Mouse (Mus musculus) intestine, postnatal 0 days (tissue): Measurements from ENCODE around the gene Atp5g2. TPM values are rescaled to one million over a fixed set of nuclear protein-coding genes. Genes with fewer than 3 reads are reported as not detected.
A peak's percentile ranks its signal among the peaks of the same experiment; 100 is the strongest.

ENCODE experiments used
- ATAC-seq: fragments of 200-750 bp; cut with Nextera tagmentation; 2 replicates; pipeline ENCODE4 v1.8.0; 2017; ENCODE audit warnings: mild to moderate bottlenecking, moderate TSS enrichment, moderate library complexity
- H3K27ac ChIP-seq: fragments of 300-500 bp; sonication (generic); 2 replicates; pipeline ENCODE4 v1.5.1; 2014; ENCODE audit warnings: mild to moderate bottlenecking, low read depth, low read length, moderate library complexity
- H3K27me3 ChIP-seq: fragments of 300-500 bp; sonication (generic); replicated peaks from 2 replicates; pipeline ENCODE4 v1.6.1; 2014; ENCODE audit warnings: low read length, mixed read lengths; ENCODE audit not compliant: control insufficient read depth, insufficient read depth
- H3K36me3 ChIP-seq: fragments of 300-500 bp; sonication (generic); 2 replicates; pipeline ENCODE4 v1.6.1; 2014; ENCODE audit warnings: mild to moderate bottlenecking, moderate library complexity; ENCODE audit not compliant: control insufficient read depth, insufficient read depth
- H3K4me1 ChIP-seq: fragments of 300-500 bp; sonication (generic); replicated peaks from 2 replicates; pipeline ENCODE4 v1.6.1; 2014; ENCODE audit warnings: antibody characterized with exemption, low read length, mixed read lengths; ENCODE audit not compliant: control insufficient read depth, insufficient read depth
- H3K4me2 ChIP-seq: fragments of 300-500 bp; sonication (generic); replicated peaks from 2 replicates; pipeline ENCODE4 v1.6.1; 2014; ENCODE audit warnings: low read depth, mild to moderate bottlenecking, moderate library complexity
- H3K4me3 ChIP-seq: fragments of 300-500 bp; sonication (generic); 2 replicates; pipeline ENCODE4 v1.5.1; 2014; ENCODE audit warnings: low read depth, low read length
- H3K9ac ChIP-seq: fragments of 300-500 bp; sonication (generic); 2 replicates; pipeline ENCODE4 v1.6.1; 2014; ENCODE audit warnings: mild to moderate bottlenecking, low read depth, low read length
- H3K9me3 ChIP-seq: fragments of 300-500 bp; sonication (generic); 2 replicates; pipeline ENCODE4 v1.6.1; 2016; ENCODE audit warnings: mixed run types; ENCODE audit not compliant: control insufficient read depth
- CTCF ChIP-seq: sonication (generic); IDR thresholded peaks from 2 replicates; pipeline ENCODE4 v1.5.1; 2016; ENCODE audit warnings: low read depth, mild to moderate bottlenecking, control low read depth, antibody characterized with exemption, moderate library complexity
- WGBS: fragments of 180-500 bp; shearing (Covaris S2); extraction: QIAGEN DNeasy Blood & Tissue Kit; methylation state at CpG from one replicate; pipeline ENCODE4 v1.1.7; 2014; 5-methylcytosine and 5-hydroxymethylcytosine counted together
- polyA plus RNA-seq: library from polyadenylated mRNA; unstranded; fragments of >200 nt; fragmentation: Nextera tagmentation; extraction: Ambion mirVana; gene quantifications from 2 replicates; pipeline ENCODE4 v1.2.1, GENCODE M21; 2015

Atp5g2 gene
- polyA plus RNA-seq, 1 experiment from 2014 or later: 74.5 TPM

GRCm38 (mm10) chr15:102705226-102705894 lies 33.2 kb upstream of the Atp5g2 start:
- Histone ChIP-seq H3K9ac (no peak overlapping the region), H3K4me1 (no peaks in the 10 kb centered on the region), H3K27ac (no peak overlapping the region), H3K27me3 (no peaks in the 10 kb centered on the region), H3K4me3 (no peak overlapping the region), H3K4me2 (no peak overlapping the region), H3K36me3 (peaks cover 36% of the 10 kb centered on the region), H3K9me3 (no peaks in the 10 kb centered on the region)
- no peak for ATAC-seq
- 52% methylated on average over 9 of the region's 9 CpGs for WGBS
- TF ChIP-seq CTCF: no peak

- WGBS: 67% methylated on average over 5 of the region's 5 CpGs
- ATAC-seq: no peak
- Histone ChIP-seq H3K27ac (no peak overlapping the region), H3K9ac (no peak overlapping the region), H3K36me3 (peaks cover 30% of the 10 kb centered on the region), H3K9me3 (no peaks in the 10 kb centered on the region), H3K4me3 (no peak overlapping the region), H3K27me3 (no peaks in the 10 kb centered on the region), H3K4me2 (no peak overlapping the region), H3K4me1 (no peaks in the 10 kb centered on the region)
- TF ChIP-seq CTCF: peak; percentile 21; the same call in 1 of the 2 replicates
Measured at GRCm38 (mm10) chr15:102704806-102705205, 32.7 kb upstream of the Atp5g2 start.

- no peak overlapping the region for H3K9ac ChIP-seq
- peaks cover 14% of the 10 kb centered on the region for H3K27me3 ChIP-seq
- no peak overlapping the region for H3K27ac ChIP-seq
- no peaks in the 10 kb centered on the region for H3K9me3 ChIP-seq
- no peaks in the 10 kb centered on the region for H3K4me1 ChIP-seq
- WGBS: 53% methylated on average over 3 of the region's 3 CpGs
- H3K4me2 ChIP-seq: no peak overlapping the region
- TF ChIP-seq CTCF: no peak
- H3K4me3 ChIP-seq: no peak overlapping the region
- H3K36me3 ChIP-seq: peaks cover 12% of the 10 kb centered on the region; the same call in 1 of the 2 replicates
- ATAC-seq: no peak
Measured at GRCm38 (mm10) chr15:102702972-102703371, 30.8 kb upstream of the Atp5g2 start.

DNA sequence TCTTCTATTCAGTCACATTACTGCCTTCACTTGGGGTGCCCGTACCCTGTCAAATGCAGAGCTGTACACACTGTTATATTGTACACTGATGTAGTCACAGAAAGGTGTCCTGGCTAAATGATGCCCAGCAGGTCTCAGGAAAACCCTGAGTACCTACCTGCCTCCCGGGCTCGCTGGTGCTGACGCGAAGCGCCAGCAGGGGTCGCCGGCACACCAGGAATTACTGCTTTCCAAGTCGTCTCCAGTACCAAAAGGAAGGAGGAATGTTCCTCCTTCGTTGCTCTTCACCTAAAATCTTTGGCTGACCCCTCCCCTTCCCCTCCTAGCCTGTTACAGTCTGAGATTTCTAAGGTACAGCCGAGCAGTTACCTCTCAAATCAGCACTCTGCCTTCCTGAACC lies 26.0 kb upstream of the Atp5g2 start:
- H3K9ac ChIP-seq: no peak overlapping the region
- TF ChIP-seq CTCF: peak; percentile 96
- H3K36me3 ChIP-seq: no peaks in the 10 kb centered on the region
- H3K4me2 ChIP-seq: no peak overlapping the region
- no peak for ATAC-seq
- H3K9me3 ChIP-seq: no peaks in the 10 kb centered on the region
- no peaks in the 10 kb centered on the region for H3K4me1 ChIP-seq
- WGBS: 3% methylated on average over 11 of the region's 11 CpGs
- H3K4me3 ChIP-seq: no peak overlapping the region
- H3K27ac ChIP-seq: no peak overlapping the region
- peaks cover 60% of the 10 kb centered on the region for H3K27me3 ChIP-seq

- H3K9ac ChIP-seq: no peak overlapping the region
- no peaks in the 10 kb centered on the region for H3K9me3 ChIP-seq
- H3K4me2 ChIP-seq: no peak overlapping the region
- H3K4me1 ChIP-seq: no peaks in the 10 kb centered on the region
- peaks cover 73% of the 10 kb centered on the region for H3K27me3 ChIP-seq
- no peak for TF ChIP-seq CTCF
- ATAC-seq: no peak
- no peak overlapping the region for H3K4me3 ChIP-seq
- WGBS: 48% methylated on average over 3 of the region's 3 CpGs
- H3K27ac ChIP-seq: no peak overlapping the region
- no peaks in the 10 kb centered on the region for H3K36me3 ChIP-seq
Measured at GRCm38 (mm10) chr15:102696899-102697298, 24.7 kb upstream of the Atp5g2 start.

- no peak for TF ChIP-seq CTCF
- Histone ChIP-seq H3K27me3 (peaks cover 89% of the 10 kb centered on the region), H3K9me3 (no peaks in the 10 kb centered on the region), H3K27ac (no peak overlapping the region), H3K36me3 (no peaks in the 10 kb centered on the region), H3K9ac (no peak overlapping the region), H3K4me3 (peak overlapping the region; percentile 56; the same call in 1 of the 2 replicates), H3K4me2 (peak overlapping the region; percentile 88), H3K4me1 (no peaks in the 10 kb centered on the region)
- peak; percentile 69 for ATAC-seq
- WGBS: under 1% methylated on average over 11 of the region's 11 CpGs
Measured at GRCm38 (mm10) chr15:102693600-102693999, 21.4 kb upstream of the Atp5g2 start.
